Mouse (Mus musculus) myocyte (in vitro differentiated cells): ENCODE measurements at regions not wholly inside any gene's neighbourhood (a gene's known extent, or its start where the extent isn't known, plus 50 kb on each side); places are given as distances from the start of the nearest gene placed in this dataset.

Experiments used
- CEBPB ChIP-seq: IDR thresholded peaks from 2 replicates; pipeline ENCODE4 v1.6.1; 2011; ENCODE audit warnings: mild to moderate bottlenecking, moderate library complexity; ENCODE audit not compliant: poor library complexity, insufficient read depth, severe bottlenecking
- MAX ChIP-seq: IDR thresholded peaks from one replicate; pipeline ENCODE4 v1.6.1; 2011; ENCODE audit warnings: low read depth, mild to moderate bottlenecking, control low read depth
- POLR2A ChIP-seq: IDR thresholded peaks from one replicate; pipeline ENCODE4 v1.6.1; 2011; ENCODE audit warnings: low read depth, mild to moderate bottlenecking, control low read depth, moderate library complexity; ENCODE audit not compliant: insufficient read length

GRCm38 (mm10) chr12:25871816-25872215 is 543.2 kb downstream of the Rnf144a start:
- no peak for TF ChIP-seq POLR2A
- no peak for TF ChIP-seq CEBPB
- TF ChIP-seq MAX: no peak
